Mouse (Mus musculus) neural tube, embryonic 14.5 days (tissue): Measurements from ENCODE around the gene Lrmp. TPM values are rescaled to one million over a fixed set of nuclear protein-coding genes. Genes with fewer than 3 reads are reported as not detected.
"Not testable (repeated sequence)": the region's sequence is repeated elsewhere in the genome, so short reads cannot be mapped to it uniquely, and the experiment has no call there.

Experiments
- ATAC-seq: fragments of 200-750 bp; cut with Nextera tagmentation; 2 replicates; pipeline ENCODE4 v1.8.0; 2017; ENCODE audit warnings: low read depth, mild to moderate bottlenecking, moderate TSS enrichment, moderate library complexity
- H3K27ac ChIP-seq: fragments of 300-500 bp; sonication (generic); 2 replicates; pipeline ENCODE4 v1.5.1; 2014; ENCODE audit warnings: low read depth, mild to moderate bottlenecking, control low read depth, low read length, moderate library complexity, mixed read lengths
- H3K27me3 ChIP-seq: fragments of 300-500 bp; sonication (generic); 2 replicates; pipeline ENCODE4 v1.6.1; 2014; ENCODE audit warnings: low read length; ENCODE audit not compliant: control insufficient read depth, insufficient read depth
- H3K36me3 ChIP-seq: fragments of 300-500 bp; sonication (generic); 2 replicates; pipeline ENCODE4 v1.6.1; 2014; ENCODE audit warnings: low read length, mixed read lengths; ENCODE audit not compliant: control insufficient read depth, insufficient read depth
- H3K4me1 ChIP-seq: fragments of 300-500 bp; sonication (generic); 2 replicates; pipeline ENCODE4 v1.6.1; 2014; ENCODE audit warnings: low read length; ENCODE audit not compliant: control insufficient read depth, insufficient read depth
- H3K4me2 ChIP-seq: fragments of 300-500 bp; sonication (generic); 2 replicates; pipeline ENCODE4 v1.6.1; 2014; ENCODE audit warnings: mild to moderate bottlenecking, low read depth, low read length, control low read depth
- H3K4me3 ChIP-seq: fragments of 300-500 bp; sonication (generic); 2 replicates; pipeline ENCODE4 v1.5.1; 2014; ENCODE audit warnings: low read depth, low read length, control low read depth, mixed read lengths
- H3K9ac ChIP-seq: fragments of 300-500 bp; sonication (generic); replicated peaks from 2 replicates; pipeline ENCODE4 v1.6.1; 2014; ENCODE audit warnings: low read depth, mild to moderate bottlenecking, control low read depth, low read length, mixed read lengths
- H3K9me3 ChIP-seq: fragments of 300-500 bp; sonication (generic); 2 replicates; pipeline ENCODE4 v1.6.1; 2016; ENCODE audit warnings: low read length; ENCODE audit not compliant: control insufficient read depth
- WGBS: fragments of 180-500 bp; shearing (Covaris S2); extraction: QIAGEN DNeasy Blood & Tissue Kit; methylation state at CpG from one replicate; pipeline ENCODE4 v1.1.7; 2014; 5-methylcytosine and 5-hydroxymethylcytosine counted together
- polyA plus RNA-seq: library from polyadenylated mRNA; unstranded; fragments of >200 nt; fragmentation: Nextera tagmentation; extraction: Ambion mirVana; gene quantifications from 2 replicates; pipeline ENCODE4 v1.2.1, GENCODE M21; 2014

Lrmp gene
- polyA plus RNA-seq, 1 experiment from 2014 or later = 0.37 TPM

- H3K9ac ChIP-seq, H3K4me1 ChIP-seq, H3K4me2 ChIP-seq, H3K36me3 ChIP-seq, H3K27ac ChIP-seq, H3K4me3 ChIP-seq, H3K9me3 ChIP-seq, ATAC-seq, H3K27me3 ChIP-seq: not testable (repeated sequence)
- 61% methylated on average over 7 of the region's 7 CpGs for WGBS
Measured at GRCm38 (mm10) chr6:145093038-145093622, 22.3 kb upstream of the Lrmp start.

DNA sequence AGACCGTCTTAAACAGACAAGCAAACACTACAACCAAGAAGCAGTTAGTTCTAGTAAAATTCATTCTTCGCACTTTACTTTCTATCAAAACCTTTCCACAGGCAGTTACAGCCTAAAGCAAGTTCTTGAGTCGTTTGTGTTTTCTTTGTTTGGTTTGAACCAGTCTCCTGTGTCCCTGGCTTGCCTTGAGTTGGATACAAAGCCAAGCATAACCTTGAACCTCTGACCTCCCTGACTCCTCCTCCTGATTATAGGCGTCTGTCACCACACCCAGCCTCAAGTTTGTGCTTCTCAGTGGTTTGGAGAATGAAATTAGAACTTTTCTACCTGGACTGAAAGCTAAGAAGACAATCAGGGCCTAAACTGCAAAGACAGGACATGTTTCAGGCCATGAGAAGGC, 21.0 kb upstream of the Lrmp start:
- 76% methylated on average over 4 of the region's 4 CpGs for WGBS
- ATAC-seq = no peak
- H3K4me1 ChIP-seq = no peaks in the 10 kb centered on the region

GRCm38 (mm10) chr6:145100923-145101322, 14.5 kb upstream of the Lrmp start:
- Histone ChIP-seq H3K9me3 (no peaks in the 10 kb centered on the region), H3K36me3 (no peaks in the 10 kb centered on the region), H3K4me1 (no peaks in the 10 kb centered on the region), H3K4me3 (no peak overlapping the region), H3K4me2 (no peak overlapping the region), H3K27ac (no peak overlapping the region), H3K9ac (no peak overlapping the region), H3K27me3 (no peaks in the 10 kb centered on the region)
- no peak for ATAC-seq
- 73% methylated on average over 9 of the region's 9 CpGs for WGBS

More for the DNA sequence above, 21.0 kb upstream of the Lrmp start:
- Histone ChIP-seq H3K36me3 (no peaks in the 10 kb centered on the region), H3K4me3 (no peak overlapping the region), H3K9me3 (no peaks in the 10 kb centered on the region), H3K27me3 (no peaks in the 10 kb centered on the region), H3K9ac (no peak overlapping the region), H3K27ac (no peak overlapping the region), H3K4me2 (no peak overlapping the region)

GRCm38 (mm10) chr6:145104241-145104939, 11.1 kb upstream of the Lrmp start:
- H3K9me3 ChIP-seq = no peaks in the 10 kb centered on the region
- no peak overlapping the region for H3K9ac ChIP-seq
- 80% methylated on average over 10 of the region's 10 CpGs for WGBS
- H3K36me3 ChIP-seq = no peaks in the 10 kb centered on the region
- no peaks in the 10 kb centered on the region for H3K4me1 ChIP-seq
- no peak overlapping the region for H3K27ac ChIP-seq
- no peak for ATAC-seq
- H3K27me3 ChIP-seq = no peaks in the 10 kb centered on the region
- no peak overlapping the region for H3K4me3 ChIP-seq
- no peak overlapping the region for H3K4me2 ChIP-seq

- H3K27ac ChIP-seq = no peak overlapping the region
- H3K4me1 ChIP-seq = no peaks in the 10 kb centered on the region
- H3K27me3 ChIP-seq = no peaks in the 10 kb centered on the region
- ATAC-seq = no peak
- H3K4me2 ChIP-seq = no peak overlapping the region
- H3K4me3 ChIP-seq = no peak overlapping the region
- H3K9me3 ChIP-seq = no peaks in the 10 kb centered on the region
- WGBS = 96% methylated on average over 10 of the region's 10 CpGs
- H3K9ac ChIP-seq = no peak overlapping the region
- no peaks in the 10 kb centered on the region for H3K36me3 ChIP-seq
Measured at GRCm38 (mm10) chr6:145105439-145105838, 10.0 kb upstream of the Lrmp start.

- no peak overlapping the region for H3K4me2 ChIP-seq
- H3K36me3 ChIP-seq = no peaks in the 10 kb centered on the region
- no peaks in the 10 kb centered on the region for H3K4me1 ChIP-seq
- ATAC-seq = no peak
- no peak overlapping the region for H3K9ac ChIP-seq
- 93% methylated on average over 5 of the region's 6 CpGs for WGBS
- H3K9me3 ChIP-seq = no peaks in the 10 kb centered on the region
- no peak overlapping the region for H3K27ac ChIP-seq
- no peak overlapping the region for H3K4me3 ChIP-seq
- H3K27me3 ChIP-seq = no peaks in the 10 kb centered on the region
Measured at GRCm38 (mm10) chr6:145106163-145106842, 9.2 kb upstream of the Lrmp start.

DNA sequence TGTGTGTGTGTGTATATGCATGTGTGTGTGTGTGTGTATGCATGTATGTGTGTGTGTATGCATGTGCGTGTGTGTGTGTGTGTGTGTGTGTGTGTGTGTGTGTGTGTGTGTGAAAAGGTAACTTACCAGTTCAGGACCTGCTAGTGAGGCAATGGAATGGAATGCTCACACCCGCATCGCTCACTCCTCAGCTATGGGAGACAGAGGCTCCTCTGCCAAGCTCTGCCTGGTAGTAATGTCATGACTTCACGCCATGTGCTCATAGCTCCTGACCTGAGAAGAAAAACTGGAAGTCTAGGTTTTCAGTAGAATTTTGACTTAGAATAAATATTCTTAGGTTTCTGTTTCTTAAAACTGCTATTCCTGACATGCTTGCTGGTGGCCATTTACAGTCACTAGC, 4.7 kb upstream of the Lrmp start:
- WGBS = 91% methylated on average over 4 of the region's 4 CpGs
- no peak overlapping the region for H3K4me3 ChIP-seq
- no peak overlapping the region for H3K27ac ChIP-seq
- no peak overlapping the region for H3K9ac ChIP-seq
- ATAC-seq = no peak
- H3K9me3 ChIP-seq = no peaks in the 10 kb centered on the region
- H3K27me3 ChIP-seq = no peaks in the 10 kb centered on the region
- H3K4me1 ChIP-seq = no peaks in the 10 kb centered on the region
- H3K4me2 ChIP-seq = no peak overlapping the region
- no peaks in the 10 kb centered on the region for H3K36me3 ChIP-seq

- Histone ChIP-seq H3K4me2 (no peak overlapping the region), H3K27ac (no peak overlapping the region), H3K4me3 (no peak overlapping the region), H3K9ac (no peak overlapping the region), H3K4me1 (no peaks in the 10 kb centered on the region), H3K36me3 (no peaks in the 10 kb centered on the region), H3K9me3 (no peaks in the 10 kb centered on the region), H3K27me3 (no peaks in the 10 kb centered on the region)
- WGBS = 78% methylated on average over 6 of the region's 6 CpGs
- no peak for ATAC-seq
Measured at GRCm38 (mm10) chr6:145112865-145113264, 2.6 kb upstream of the Lrmp start.

GRCm38 (mm10) chr6:145114561-145114960, 892 bp upstream of the Lrmp start:
- Histone ChIP-seq H3K27me3 (no peaks in the 10 kb centered on the region), H3K27ac (no peak overlapping the region), H3K36me3 (no peaks in the 10 kb centered on the region), H3K4me3 (no peak overlapping the region), H3K9me3 (no peaks in the 10 kb centered on the region), H3K4me1 (no peaks in the 10 kb centered on the region), H3K4me2 (no peak overlapping the region), H3K9ac (no peak overlapping the region)
- 71% methylated on average over 2 of the region's 2 CpGs for WGBS
- no peak for ATAC-seq
